Mouse (Mus musculus): ENCODE measurements around the gene Tmeff2.

The Tmeff2 gene

GRCm38 (mm10) chr1:51107299-51107698 lies 206.9 kb downstream of the Tmeff2 start:
- no peak for DNase-seq (ENCODE audit: low spot score)

GRCm38 (mm10) chr1:51114721-51115120 lies 214.3 kb downstream of the Tmeff2 start:
- DNase-seq (ENCODE audit: low spot score): no peak

GRCm38 (mm10) chr1:51115761-51116160 lies 215.3 kb downstream of the Tmeff2 start:
- DNase-seq (ENCODE audit: low spot score): no peak

GRCm38 (mm10) chr1:51117830-51118229 lies 217.4 kb downstream of the Tmeff2 start:
- DNase-seq (ENCODE audit: low spot score): no peak

GRCm38 (mm10) chr1:51125671-51126424 lies 225.4 kb downstream of the Tmeff2 start:
- no peak for DNase-seq (ENCODE audit: low spot score)

GRCm38 (mm10) chr1:51126425-51126765 lies 225.9 kb downstream of the Tmeff2 start:
- no peak for DNase-seq (ENCODE audit: low spot score)

- peak; percentile 21 for DNase-seq (ENCODE audit: low spot score)
Observed at GRCm38 (mm10) chr1:51136792-51137191, 236.3 kb downstream of the Tmeff2 start.

GRCm38 (mm10) chr1:51139605-51140004 lies 239.2 kb downstream of the Tmeff2 start:
- no peak for DNase-seq (ENCODE audit: low spot score)

GRCm38 (mm10) chr1:51141381-51141780 lies 240.9 kb downstream of the Tmeff2 start:
- DNase-seq (ENCODE audit: low spot score): no peak

- no peak for DNase-seq (ENCODE audit: low spot score)
Observed at GRCm38 (mm10) chr1:51142729-51143128, 242.3 kb downstream of the Tmeff2 start.

- DNase-seq (ENCODE audit: low spot score): no peak
Observed at GRCm38 (mm10) chr1:51145693-51146092, 245.2 kb downstream of the Tmeff2 start.

- DNase-seq (ENCODE audit: low spot score): peak; percentile 50
Observed at GRCm38 (mm10) chr1:51148481-51149137, 248.2 kb downstream of the Tmeff2 start.

GRCm38 (mm10) chr1:51149488-51149887 lies 249.0 kb downstream of the Tmeff2 start:
- DNase-seq (ENCODE audit: low spot score): no peak

GRCm38 (mm10) chr1:51149890-51150289 lies 249.4 kb downstream of the Tmeff2 start:
- DNase-seq (ENCODE audit: low spot score): no peak

- no peak for DNase-seq (ENCODE audit: low spot score)
Observed at GRCm38 (mm10) chr1:51152017-51152416, 251.6 kb downstream of the Tmeff2 start.

GRCm38 (mm10) chr1:51152856-51153255 lies 252.4 kb downstream of the Tmeff2 start:
- DNase-seq (ENCODE audit: low spot score): peak; percentile 29

- no peak for DNase-seq (ENCODE audit: low spot score)
Observed at GRCm38 (mm10) chr1:51184276-51184675, 283.8 kb downstream of the Tmeff2 start.

- DNase-seq (ENCODE audit: low spot score): no peak
Observed at GRCm38 (mm10) chr1:51189008-51189407, 288.6 kb downstream of the Tmeff2 start.

- DNase-seq (ENCODE audit: low spot score): no peak
Observed at GRCm38 (mm10) chr1:51191253-51191652, 290.8 kb downstream of the Tmeff2 start.

- DNase-seq (ENCODE audit: low spot score): no peak
Observed at GRCm38 (mm10) chr1:51191872-51192613, 291.6 kb downstream of the Tmeff2 start.

- DNase-seq (ENCODE audit: low spot score): no peak
Observed at GRCm38 (mm10) chr1:51199088-51199830, 298.8 kb downstream of the Tmeff2 start.

GRCm38 (mm10) chr1:51199954-51200353 lies 299.5 kb downstream of the Tmeff2 start:
- DNase-seq (ENCODE audit: low spot score): no peak
